Mouse (Mus musculus) CH12.LX (cell line): ENCODE data around the gene Zfyve16. TPM values are rescaled to one million over a fixed set of nuclear protein-coding genes. Genes with fewer than 3 reads are reported as not detected.

Source experiments
- DNase-seq: peaks from one replicate; pipeline ENCODE4 v3.0.0-alpha.2; 2013; ENCODE audit errors: extremely low read depth
- H3K27ac ChIP-seq: 2 replicates; pipeline ENCODE4 v1.5.1; 2012; ENCODE audit warnings: low read depth, mild to moderate bottlenecking, control low read depth, moderate library complexity; ENCODE audit not compliant: insufficient read depth
- H3K27me3 ChIP-seq: replicated peaks from 2 replicates; pipeline ENCODE3; 2012; ENCODE audit warnings: inconsistent platforms
- H3K36me3 ChIP-seq, 2 experiments: replicated peaks in 1 of 2; 2 replicates each; pipeline versions ENCODE3 to v1.6.1; 2012; ENCODE audit warnings: inconsistent platforms in 1 of 2, low read length in 1 of 2, mild to moderate bottlenecking in 1 of 2, mixed read lengths in 1 of 2, moderate library complexity in 1 of 2; ENCODE audit not compliant: control insufficient read depth in 1 of 2, insufficient read depth in 1 of 2
- H3K4me1 ChIP-seq, 2 experiments: 2 replicates each; pipeline ENCODE4 v1.6.1; 2012; ENCODE audit warnings: inconsistent platforms in 1 of 2, moderate library complexity in 1 of 2; ENCODE audit not compliant: insufficient read depth in 2 of 2, control insufficient read depth in 1 of 2
- H3K4me2 ChIP-seq: 2 replicates; pipeline ENCODE4 v1.6.1; 2012; ENCODE audit warnings: low read depth, mild to moderate bottlenecking, control low read depth; ENCODE audit not compliant: poor library complexity, insufficient read depth, severe bottlenecking
- H3K4me3 ChIP-seq, 3 experiments: fragments of 150-350 bp in 1 of 3; sonication (generic) in 1 of 3; replicated peaks in 1 of 3; 2 replicates each; pipeline versions ENCODE3 to v1.5.1; 2011 to 2012; ENCODE audit warnings: low read depth in 2 of 3, low read length in 2 of 3, mild to moderate bottlenecking in 2 of 3, moderate library complexity in 2 of 3, control low read depth in 1 of 3, improper control_type of control experiment in 1 of 3, inconsistent platforms in 1 of 3, mixed read lengths in 1 of 3; ENCODE audit not compliant: poor library complexity in 1 of 3
- H3K79me2 ChIP-seq: replicated peaks from 2 replicates; pipeline ENCODE4 v1.6.1; 2012; ENCODE audit warnings: mild to moderate bottlenecking, moderate library complexity; ENCODE audit not compliant: control insufficient read depth, poor library complexity, insufficient read depth, severe bottlenecking; ENCODE audit errors: extremely low read depth
- H3K9ac ChIP-seq: 2 replicates; pipeline ENCODE4 v1.6.1; 2012; ENCODE audit warnings: low read depth, mild to moderate bottlenecking, control low read depth, moderate library complexity; ENCODE audit not compliant: insufficient read depth
- H3K9me3 ChIP-seq: replicated peaks from 2 replicates; pipeline ENCODE3; 2012; ENCODE audit warnings: low read length, inconsistent platforms, mixed read lengths
- BHLHE40 ChIP-seq: IDR thresholded peaks from 2 replicates; pipeline ENCODE4 v1.6.1; 2011; ENCODE audit warnings: mild to moderate bottlenecking, low read depth, low read length, improper control_type of control experiment
- CHD2 ChIP-seq: IDR thresholded peaks from 2 replicates; pipeline ENCODE4 v1.6.1; 2011; ENCODE audit warnings: low read length, improper control_type of control experiment
- ELF1 ChIP-seq: IDR thresholded peaks from 2 replicates; pipeline ENCODE4 v1.6.1; 2014; ENCODE audit warnings: low read depth, mild to moderate bottlenecking, inconsistent platforms, low read length, improper control_type of control experiment
- ETS1 ChIP-seq: conservative IDR thresholded peaks from 2 replicates; pipeline ENCODE4 v1.6.1; 2012; ENCODE audit warnings: low read depth, mild to moderate bottlenecking, inconsistent platforms, low read length, improper control_type of control experiment, moderate library complexity
- HCFC1 ChIP-seq: IDR thresholded peaks from 2 replicates; pipeline ENCODE4 v1.6.1; 2012; ENCODE audit warnings: low read depth, mild to moderate bottlenecking, inconsistent platforms, low read length, improper control_type of control experiment
- JUN ChIP-seq: IDR thresholded peaks from 2 replicates; pipeline ENCODE4 v1.6.1; 2011; ENCODE audit warnings: low read depth, mild to moderate bottlenecking, low read length, improper control_type of control experiment, moderate library complexity; ENCODE audit not compliant: insufficient read depth
- KAT2A ChIP-seq: IDR thresholded peaks from 2 replicates; pipeline ENCODE4 v1.6.1; 2012; ENCODE audit warnings: low read length, improper control_type of control experiment, inconsistent platforms; ENCODE audit not compliant: insufficient replicate concordance
- MAFK ChIP-seq: IDR thresholded peaks from 2 replicates; pipeline ENCODE4 v1.6.1; 2011; ENCODE audit warnings: low read length, improper control_type of control experiment; ENCODE audit not compliant: insufficient replicate concordance
- MEF2A ChIP-seq: IDR thresholded peaks from 2 replicates; pipeline ENCODE4 v1.6.1; 2014; ENCODE audit warnings: low read depth, mild to moderate bottlenecking, inconsistent platforms, low read length, improper control_type of control experiment, borderline replicate concordance
- MXI1 ChIP-seq: IDR thresholded peaks from 2 replicates; pipeline ENCODE4 v1.6.1; 2011; ENCODE audit warnings: mild to moderate bottlenecking, low read depth, low read length, improper control_type of control experiment
- NELFE ChIP-seq: IDR thresholded peaks from 2 replicates; pipeline ENCODE4 v1.6.1; 2011; ENCODE audit warnings: low read depth, low read length, improper control_type of control experiment
- NRF1 ChIP-seq: IDR thresholded peaks from 2 replicates; pipeline ENCODE4 v1.6.1; 2014; ENCODE audit warnings: low read depth, mild to moderate bottlenecking, inconsistent platforms, low read length, improper control_type of control experiment, moderate library complexity
- POLR2A ChIP-seq: IDR thresholded peaks from 2 replicates; pipeline ENCODE4 v1.6.1; 2011; ENCODE audit warnings: low read depth, mild to moderate bottlenecking, improper control_type of control experiment, low read length
- POLR2AphosphoS2 ChIP-seq: IDR thresholded peaks from 2 replicates; pipeline ENCODE4 v1.6.1; 2011; ENCODE audit warnings: low read depth, low read length, improper control_type of control experiment
- SIN3A ChIP-seq: IDR thresholded peaks from 2 replicates; pipeline ENCODE4 v1.6.1; 2012; ENCODE audit warnings: low read length, improper control_type of control experiment, inconsistent platforms
- SMC3 ChIP-seq: IDR thresholded peaks from 2 replicates; pipeline ENCODE4 v1.6.1; 2011; ENCODE audit warnings: low read depth, low read length, improper control_type of control experiment
- TBP ChIP-seq: conservative IDR thresholded peaks from 2 replicates; pipeline ENCODE4 v1.6.1; 2011; ENCODE audit warnings: low read depth, low read length, improper control_type of control experiment
- TCF12 ChIP-seq: IDR thresholded peaks from 2 replicates; pipeline ENCODE4 v1.6.1; 2014; ENCODE audit warnings: low read depth, mild to moderate bottlenecking, inconsistent platforms, low read length, improper control_type of control experiment
- UBTF ChIP-seq: IDR thresholded peaks from 2 replicates; pipeline ENCODE4 v1.6.1; 2012; ENCODE audit warnings: low read depth, mild to moderate bottlenecking, inconsistent platforms, low read length, improper control_type of control experiment, moderate library complexity
- USF2 ChIP-seq: conservative IDR thresholded peaks from 2 replicates; pipeline ENCODE4 v1.6.1; 2011; ENCODE audit warnings: low read depth, low read length, improper control_type of control experiment
- ZC3H11A ChIP-seq: IDR thresholded peaks from 2 replicates; pipeline ENCODE4 v1.6.1; 2012; ENCODE audit warnings: low read depth, mild to moderate bottlenecking, inconsistent platforms, low read length, improper control_type of control experiment
- ZKSCAN1 ChIP-seq: IDR thresholded peaks from 2 replicates; pipeline ENCODE4 v1.6.1; 2012; ENCODE audit warnings: low read depth, inconsistent platforms, low read length, improper control_type of control experiment, borderline replicate concordance
- ZMIZ1 ChIP-seq: IDR thresholded peaks from 2 replicates; pipeline ENCODE4 v1.6.1; 2012; ENCODE audit warnings: low read depth, mild to moderate bottlenecking, inconsistent platforms, low read length, improper control_type of control experiment
- dilution Hi-C: fragments of 300-500 bp; cut with MboI; formaldehyde crosslinking; loops from 2 replicates; pipeline ENCODE4 v1.14.3; 2020; ENCODE audit warnings: low sequenced_read_pairs; ENCODE audit not compliant: extremely low pct_unique_long_range_greater_than_20kb, extremely low pct_ligation_motif_present
- in situ Hi-C: fragments of 300-500 bp; cut with MboI; formaldehyde crosslinking; loops from 3 replicates; pipeline ENCODE4 v1.14.3; 2019; ENCODE audit warnings: low sequenced_read_pairs, low pct_ligation_motif_present, low pct_unique_long_range_greater_than_20kb, mixed read lengths
- polyA plus RNA-seq: library from polyadenylated mRNA; unstranded; fragments of >175 nt; gene quantifications from 2 replicates; pipeline ENCODE4 v1.2.1, GENCODE M21; 2012; ENCODE audit warnings: low read depth; ENCODE audit not compliant: insufficient read length
- total RNA-seq, 2 experiments: library from RNA; depleted of rRNA; stranded (reverse); fragments of 300-350 nt in 1 of 2; fragments of >200 nt in 1 of 2; gene quantifications; 2 replicates each; pipeline ENCODE4 v1.2.3; 2012 to 2014

Zfyve16 gene
- total and polyA plus RNA-seq, 3 experiments = 4.3 to 8.5 (median 8.0) TPM

GRCm38 (mm10) chr13:92483852-92484463 lies 46.7 kb downstream of the Zfyve16 start, which contains the start of gene Fam151b:
Gene Fam151b, minus strand, starts transcription at chr13:92484015.
- in situ Hi-C loops (loop anchor here (10.0 kb wide), 2 partner anchors 129 to 579 kb away; partner anchors contain the start of genes Dhfr and Msh3), dilution Hi-C loops (no loop called here)
- Histone ChIP-seq H3K36me3 (peaks cover 0 to 10% of the 10 kb centered on the region in 2 experiments), H3K9ac (peak within 1 kb of the TSS; percentile 45; the same call in 1 of the 2 replicates), H3K27ac (no peak within 1 kb of the TSS), H3K4me2 (peak within 1 kb of the TSS; percentile 18; the same call in 1 of the 2 replicates), H3K4me3 (peak within 1 kb of the TSS; percentile 37 to 54 (median 45)), H3K9me3 (no peaks in the 10 kb centered on the region), H3K27me3 (no peaks in the 10 kb centered on the region), H3K4me1 (peaks cover 2 to 9% of the 10 kb centered on the region in 2 experiments; a peak in 2 of 4 replicates), H3K79me2 (no peaks in the 10 kb centered on the region)
- DNase-seq = peak; percentile 98
- TF ChIP-seq POLR2A (peak; percentile 92), ETS1 (0 out of 2 replicates have a peak, but pooled peaks have one; percentile 10), JUN (no peak), SIN3A (peak; percentile 81), MAFK (no peak), SMC3 (no peak), ZMIZ1 (peak; percentile 47; the same call in 1 of the 2 replicates), POLR2AphosphoS2 (0 out of 2 replicates have a peak, but pooled peaks have one; percentile 33), CHD2 (no peak), ZKSCAN1 (no peak), USF2 (no peak), UBTF (0 out of 2 replicates have a peak, but pooled peaks have one; percentile 28), NRF1 (peak; percentile 96), BHLHE40 (peak; percentile 72), TCF12 (peak; percentile 56), MEF2A (peak; percentile 41; the same call in 1 of the 2 replicates), MXI1 (peak; percentile 76), TBP (peak; percentile 54), NELFE (peak; percentile 91), ZC3H11A (no peak), ELF1 (peak; percentile 96), KAT2A (0 out of 2 replicates have a peak, but pooled peaks have one; percentile 44), HCFC1 (peak; percentile 79)
